In genomic region chr13:30888480-30888879, GRCm38 (mm10) we compare ENCODE assay signal across 10 mouse cellular contexts. TPM values are rescaled to one million over a fixed set of nuclear protein-coding genes. Genes with fewer than 3 reads are reported as not detected.
DNase-seq lines count a peak whose midpoint lies in the region; ATAC-seq and TF ChIP-seq lines count a peak whose summit lies in the region.
"Had no signal": no experiment of that assay in that cellular context is flagged by ENCODE, and none has a peak within 500 bp of the region (broad histone marks: within the 10 kb centered on the region; RNA-seq: fewer than 3 reads in every experiment).

No protein-coding gene starts in this region.

- no peaks in the 10 kb centered on the region for H3K4me1 ChIP-seq in kidney, embryonic 15.5 days
- H3K4me1 ChIP-seq in forebrain, embryonic 12.5 days = no peaks in the 10 kb centered on the region
- H3K4me1 ChIP-seq in hindbrain, postnatal 0 days (ENCODE audit: insufficient read depth, low read length) = no peaks in the 10 kb centered on the region
- no peaks in the 10 kb centered on the region for H3K4me1 ChIP-seq in testis, adult 2 months (ENCODE audit: control insufficient read depth, insufficient read depth, low read length)
- H3K4me1 ChIP-seq: embryonic facial prominence, embryonic 13.5 days; stomach, embryonic 15.5 days had no signal

- H3K4me2 ChIP-seq in kidney, embryonic 15.5 days = no peak overlapping the region
- no peak overlapping the region for H3K4me2 ChIP-seq in forebrain, embryonic 12.5 days
- H3K4me2 ChIP-seq in hindbrain, postnatal 0 days (ENCODE audit: low read depth, low read length) = no peak overlapping the region
- H3K4me2 ChIP-seq: embryonic facial prominence, embryonic 13.5 days; stomach, embryonic 15.5 days had no signal

- H3K9me3 ChIP-seq in kidney, embryonic 15.5 days (replicated peaks) = no peaks in the 10 kb centered on the region
- no peaks in the 10 kb centered on the region for H3K9me3 ChIP-seq in forebrain, embryonic 12.5 days
- H3K9me3 ChIP-seq in hindbrain, postnatal 0 days (ENCODE audit: low read length) = no peaks in the 10 kb centered on the region
- H3K9me3 ChIP-seq: embryonic facial prominence, embryonic 13.5 days; stomach, embryonic 15.5 days had no signal

- TF ChIP-seq POLR2A in testis, adult 2 months (IDR thresholded peaks at IDR 0.05; ENCODE audit: control insufficient read depth, low read depth, low read length) = no peak

- 11% methylated on average over 3 of the region's 3 CpGs for WGBS in kidney, embryonic 15.5 days
- 14% methylated on average over 3 of the region's 3 CpGs for WGBS in forebrain, embryonic 12.5 days
- WGBS in hindbrain, postnatal 0 days = 13% methylated on average over 3 of the region's 3 CpGs

- 0 out of 2 replicates have a peak, but pooled peaks cover 6% of the 10 kb centered on the region for H3K36me3 ChIP-seq in kidney, embryonic 15.5 days
- peaks cover 9% of the 10 kb centered on the region; the same call in 1 of the 2 replicates for H3K36me3 ChIP-seq in forebrain, embryonic 12.5 days (replicated peaks)
- peaks cover 3% of the 10 kb centered on the region; the same call in 1 of the 2 replicates for H3K36me3 ChIP-seq in hindbrain, postnatal 0 days (ENCODE audit: insufficient read depth, low read length)
- no peaks in the 10 kb centered on the region; the same call in 1 of the 2 replicates for H3K36me3 ChIP-seq in testis, adult 2 months (ENCODE audit: control insufficient read depth, insufficient read depth, low read length)
- H3K36me3 ChIP-seq: stomach, embryonic 15.5 days had no signal

- TF ChIP-seq CTCF in hindbrain, postnatal 0 days (IDR thresholded peaks at IDR 0.05; ENCODE audit: low read depth) = peak; percentile 89
- peak; percentile 78; the same call in 1 of the 2 replicates for TF ChIP-seq CTCF in testis, adult 2 months (IDR thresholded peaks at IDR 0.05; ENCODE audit: control insufficient read depth, insufficient read depth, insufficient replicate concordance, low read depth, low read length)

- peak; percentile 54 for DNase-seq in kidney, adult 11 months
- peak; percentile 70 for DNase-seq in c-Kit-positive CD71-negative TER-119-negative erythroid progenitor cells, embryonic 14.5 days (ENCODE audit: low read depth)
- DNase-seq in hindbrain, postnatal 0 days (ENCODE audit: low spot score) = peak; percentile 90
- peak; percentile 57 to 70 for DNase-seq in left cerebral cortex, postnatal 25 days (ENCODE audit: low spot score in 2 of 2)
- peak; percentile 85 for DNase-seq in naive thymus-derived CD4-positive, alpha-beta T cell, adult 2 months (ENCODE audit: low read depth)

- ATAC-seq in kidney, embryonic 15.5 days (replicated peaks; ENCODE audit: low FRiP score) = no peak
- peak; percentile 53; the same call in 1 of the 2 replicates for ATAC-seq in forebrain, embryonic 12.5 days (ENCODE audit: low FRiP score)
- peak; percentile 70; the same call in 1 of the 2 replicates for ATAC-seq in hindbrain, postnatal 0 days

- no peak overlapping the region for H3K27ac ChIP-seq in kidney, embryonic 15.5 days
- H3K27ac ChIP-seq in forebrain, embryonic 12.5 days = no peak overlapping the region
- H3K27ac ChIP-seq in hindbrain, postnatal 0 days = no peak overlapping the region
- H3K27ac ChIP-seq in testis, adult 2 months (ENCODE audit: control insufficient read depth, insufficient read depth, low read depth, low read length) = no peak overlapping the region
- H3K27ac ChIP-seq: embryonic facial prominence, embryonic 13.5 days; stomach, embryonic 15.5 days had no signal

- H3K4me3 ChIP-seq in kidney, embryonic 15.5 days (replicated peaks) = no peak overlapping the region
- no peak overlapping the region for H3K4me3 ChIP-seq in forebrain, embryonic 12.5 days (replicated peaks)
- no peak overlapping the region for H3K4me3 ChIP-seq in hindbrain, postnatal 0 days (ENCODE audit: low read length)
- no peak overlapping the region for H3K4me3 ChIP-seq in testis, adult 2 months (ENCODE audit: control insufficient read depth, low read depth, low read length)
- H3K4me3 ChIP-seq: embryonic facial prominence, embryonic 13.5 days; stomach, embryonic 15.5 days had no signal

- no peak overlapping the region for H3K9ac ChIP-seq in kidney, embryonic 15.5 days
- no peak overlapping the region for H3K9ac ChIP-seq in forebrain, embryonic 12.5 days
- H3K9ac ChIP-seq in hindbrain, postnatal 0 days (replicated peaks; ENCODE audit: low read length) = no peak overlapping the region
- H3K9ac ChIP-seq: embryonic facial prominence, embryonic 13.5 days; stomach, embryonic 15.5 days had no signal

- intact Hi-C loops in left cerebral cortex, postnatal 25 days (cut with DNase I) = loop anchor here (5.0 kb wide), 2 partner anchors 94 to 729 kb away; no protein-coding TSS in a partner anchor

- H3K27me3 ChIP-seq in kidney, embryonic 15.5 days = no peaks in the 10 kb centered on the region
- no peaks in the 10 kb centered on the region for H3K27me3 ChIP-seq in forebrain, embryonic 12.5 days
- no peaks in the 10 kb centered on the region for H3K27me3 ChIP-seq in hindbrain, postnatal 0 days (ENCODE audit: insufficient read depth, low read length)
- H3K27me3 ChIP-seq in testis, adult 2 months (ENCODE audit: control insufficient read depth, insufficient read depth, low read length) = no peaks in the 10 kb centered on the region
- H3K27me3 ChIP-seq: embryonic facial prominence, embryonic 13.5 days; stomach, embryonic 15.5 days had no signal

RNA-seq across cellular contexts. Expression of gene Hus1b, which starts 59.1 kb away (rescaled TPM):
- polyA plus RNA-seq in kidney, embryonic 15.5 days (2015; fragmentation: Nextera tagmentation; extraction: Ambion mirVana) = 0.18 TPM in 1 of 2 replicates, not detected in the other
- polyA plus RNA-seq in forebrain, embryonic 12.5 days (2016; fragmentation: Nextera tagmentation; extraction: Ambion mirVana) = 0.17 TPM in 1 of 2 replicates, not detected in the other
- total RNA-seq in hindbrain, postnatal 0 days (2014; rRNA removed) = 0.63 and 1.2 TPM in 2 replicates
- polyA plus RNA-seq in hindbrain, postnatal 0 days (2015; fragmentation: Nextera tagmentation; extraction: Ambion mirVana) = not detected in 2 replicates
- under 1 TPM; 0.27 to 0.71 TPM for total RNA-seq in left cerebral cortex, postnatal 25 days (2021)
- 3.1 and 3.4 TPM in 2 replicates for polyA plus RNA-seq in testis, adult 2 months (2012; rRNA removed)
- polyA plus RNA-seq: embryonic facial prominence, embryonic 13.5 days had no signal
